27 mouse cellular contexts compared by ENCODE assay signal in the genomic region with DNA sequence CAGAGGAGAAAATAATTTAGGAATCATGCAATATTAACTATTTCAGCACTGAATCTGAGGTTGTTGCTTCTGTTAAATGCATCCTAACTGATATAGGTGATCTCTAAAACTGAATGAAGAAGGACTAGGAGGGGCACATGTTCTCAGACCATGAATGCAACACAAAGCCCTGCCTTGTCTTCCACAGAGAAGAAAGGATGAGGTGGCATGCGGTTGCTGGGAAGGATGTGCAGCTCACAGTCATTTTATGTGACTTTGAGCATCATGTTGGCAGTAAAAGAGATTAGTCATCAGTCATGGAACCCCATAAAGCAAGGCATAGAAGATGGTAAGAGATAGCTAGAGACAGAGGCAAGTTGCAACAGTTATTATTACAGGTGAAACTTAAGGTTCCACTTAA.
"Had no signal": no experiment of that assay in that cellular context is flagged by ENCODE, and none has a peak within 500 bp of the region (broad histone marks: within the 10 kb centered on the region; RNA-seq: fewer than 3 reads in every experiment).

No protein-coding gene starts in this region.

- H3K4me3 ChIP-seq: embryonic facial prominence, embryonic 10.5 days; embryonic facial prominence, embryonic 12.5 days; embryonic facial prominence, embryonic 13.5 days; embryonic facial prominence, embryonic 15.5 days; erythroblast, embryonic 14.5 days; forebrain, embryonic 10.5 days; forebrain, embryonic 12.5 days; forebrain, embryonic 13.5 days; forebrain, embryonic 15.5 days; gastrocnemius, adult 2 months; heart, adult 2 months; heart, embryonic 10.5 days had no signal

- H3K36me3 ChIP-seq: embryonic facial prominence, embryonic 10.5 days; embryonic facial prominence, embryonic 12.5 days; embryonic facial prominence, embryonic 13.5 days; embryonic facial prominence, embryonic 15.5 days; forebrain, embryonic 10.5 days; forebrain, embryonic 12.5 days; forebrain, embryonic 15.5 days; heart, embryonic 10.5 days had no signal

- H3K4me2 ChIP-seq: embryonic facial prominence, embryonic 12.5 days; embryonic facial prominence, embryonic 13.5 days; embryonic facial prominence, embryonic 15.5 days; forebrain, embryonic 12.5 days; forebrain, embryonic 13.5 days; forebrain, embryonic 15.5 days had no signal

- H3K27ac ChIP-seq: embryonic facial prominence, embryonic 10.5 days; embryonic facial prominence, embryonic 12.5 days; embryonic facial prominence, embryonic 13.5 days; embryonic facial prominence, embryonic 15.5 days; forebrain, embryonic 10.5 days; forebrain, embryonic 12.5 days; forebrain, embryonic 13.5 days; forebrain, embryonic 15.5 days; gastrocnemius, adult 2 months; heart, adult 2 months; heart, embryonic 10.5 days had no signal

- H3K27me3 ChIP-seq: embryonic facial prominence, embryonic 12.5 days; embryonic facial prominence, embryonic 13.5 days; embryonic facial prominence, embryonic 15.5 days; forebrain, embryonic 12.5 days; forebrain, embryonic 13.5 days; forebrain, embryonic 15.5 days had no signal

- H3K9ac ChIP-seq: embryonic facial prominence, embryonic 12.5 days; embryonic facial prominence, embryonic 13.5 days; embryonic facial prominence, embryonic 15.5 days; forebrain, embryonic 12.5 days; forebrain, embryonic 13.5 days; forebrain, embryonic 15.5 days; forebrain, postnatal 0 days had no signal

- DNase-seq: cerebellum, adult 9-10 months; cerebellum, adult 9-11 months; cerebellum, postnatal 10 days; cerebellum, postnatal 14 days; cerebellum, postnatal 25 days; cerebellum, postnatal 36 days; embryo, embryonic 11 days; forebrain, postnatal 0 days; gastrocnemius, adult 2 months; gastrocnemius, postnatal 10 days; gastrocnemius, postnatal 14 days; gastrocnemius, postnatal 25 days; gastrocnemius, postnatal 36 days; heart, adult 18-20 months; heart, adult 2 months had no signal

- H3K4me1 ChIP-seq: embryonic facial prominence, embryonic 10.5 days; embryonic facial prominence, embryonic 12.5 days; embryonic facial prominence, embryonic 13.5 days; embryonic facial prominence, embryonic 15.5 days; forebrain, embryonic 10.5 days; forebrain, embryonic 12.5 days; forebrain, embryonic 13.5 days; forebrain, embryonic 15.5 days; heart, embryonic 10.5 days had no signal

- H3K9me3 ChIP-seq: embryonic facial prominence, embryonic 10.5 days; embryonic facial prominence, embryonic 12.5 days; embryonic facial prominence, embryonic 13.5 days; embryonic facial prominence, embryonic 15.5 days; forebrain, embryonic 10.5 days; forebrain, embryonic 12.5 days; forebrain, embryonic 13.5 days; forebrain, embryonic 15.5 days; heart, embryonic 10.5 days had no signal

- ATAC-seq: forebrain, embryonic 13.5 days; forebrain, embryonic 14.5 days; forebrain, embryonic 15.5 days; forebrain, embryonic 16.5 days; forebrain, postnatal 0 days had no signal
